Mouse (Mus musculus) embryonic facial prominence, embryonic 15.5 days (tissue): ENCODE measurements at regions not wholly inside any gene's neighbourhood (a gene's known extent, or its start where the extent isn't known, plus 50 kb on each side); places are given as distances from the start of the nearest gene placed in this dataset.

ENCODE experiments used
- ATAC-seq: fragments of 200-750 bp; cut with Nextera tagmentation; 2 replicates; pipeline ENCODE4 v1.8.0; 2017; ENCODE audit warnings: low read depth, moderate TSS enrichment; ENCODE audit not compliant: insufficient number of reproducible peaks, low FRiP score, low TSS enrichment
- H3K27ac ChIP-seq: fragments of 300-500 bp; sonication (generic); replicated peaks from 2 replicates; pipeline ENCODE4 v1.5.1; 2015; ENCODE audit warnings: mild to moderate bottlenecking, inconsistent platforms
- H3K27me3 ChIP-seq: fragments of 300-500 bp; sonication (generic); 2 replicates; pipeline ENCODE4 v1.6.1; 2015; ENCODE audit warnings: inconsistent platforms
- H3K36me3 ChIP-seq: fragments of 300-500 bp; sonication (generic); 2 replicates; pipeline ENCODE4 v1.6.1; 2015; ENCODE audit warnings: mild to moderate bottlenecking, inconsistent platforms
- H3K4me1 ChIP-seq: fragments of 300-500 bp; sonication (generic); 2 replicates; pipeline ENCODE4 v1.6.1; 2015; ENCODE audit warnings: inconsistent platforms
- H3K4me2 ChIP-seq: fragments of 300-500 bp; sonication (generic); replicated peaks from 2 replicates; pipeline ENCODE4 v1.6.1; 2015; ENCODE audit warnings: mild to moderate bottlenecking, inconsistent platforms
- H3K4me3 ChIP-seq: fragments of 300-500 bp; sonication (generic); replicated peaks from 2 replicates; pipeline ENCODE4 v1.5.1; 2015; ENCODE audit warnings: mild to moderate bottlenecking, inconsistent platforms
- H3K9ac ChIP-seq: fragments of 300-500 bp; sonication (generic); 2 replicates; pipeline ENCODE4 v1.6.1; 2015; ENCODE audit warnings: inconsistent platforms
- H3K9me3 ChIP-seq: fragments of 300-500 bp; sonication (generic); replicated peaks from 2 replicates; pipeline ENCODE4 v1.6.1; 2016; ENCODE audit warnings: inconsistent platforms
- WGBS: fragments of 180-500 bp; shearing (Covaris S2); methylation state at CpG from one replicate; pipeline ENCODE4 v1.1.7; 2015; 5-methylcytosine and 5-hydroxymethylcytosine counted together

DNA sequence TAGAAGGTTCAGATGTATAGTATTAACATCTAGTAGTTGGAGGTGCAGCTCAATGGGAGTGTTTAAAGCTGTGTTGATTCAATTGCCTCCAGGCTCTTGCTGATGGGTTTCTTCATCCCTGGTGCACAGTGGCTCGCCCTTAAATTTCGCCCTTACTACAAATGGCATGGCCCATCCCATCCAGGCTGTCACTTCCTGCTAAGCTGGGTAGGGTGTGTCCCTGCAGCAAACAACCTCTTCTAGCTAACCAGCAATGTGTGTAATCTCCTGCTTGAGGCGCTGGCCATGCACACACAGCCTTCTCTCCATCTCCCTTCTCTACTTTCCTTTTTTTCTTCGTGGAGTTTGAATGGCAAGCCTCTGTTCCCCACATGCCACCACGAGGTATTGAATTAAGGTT is 238.1 kb upstream of the Id2 start:
- Histone ChIP-seq H3K4me2 (no peak overlapping the region), H3K9me3 (no peaks in the 10 kb centered on the region), H3K4me3 (no peak overlapping the region), H3K4me1 (peaks cover 14% of the 10 kb centered on the region), H3K9ac (no peak overlapping the region), H3K27ac (0 out of 2 replicates have a peak overlapping the region, but pooled peaks have one; percentile 35), H3K36me3 (no peaks in the 10 kb centered on the region), H3K27me3 (no peaks in the 10 kb centered on the region)
- WGBS, result 72% methylated on average over 5 of the region's 5 CpGs
- no peak for ATAC-seq

DNA sequence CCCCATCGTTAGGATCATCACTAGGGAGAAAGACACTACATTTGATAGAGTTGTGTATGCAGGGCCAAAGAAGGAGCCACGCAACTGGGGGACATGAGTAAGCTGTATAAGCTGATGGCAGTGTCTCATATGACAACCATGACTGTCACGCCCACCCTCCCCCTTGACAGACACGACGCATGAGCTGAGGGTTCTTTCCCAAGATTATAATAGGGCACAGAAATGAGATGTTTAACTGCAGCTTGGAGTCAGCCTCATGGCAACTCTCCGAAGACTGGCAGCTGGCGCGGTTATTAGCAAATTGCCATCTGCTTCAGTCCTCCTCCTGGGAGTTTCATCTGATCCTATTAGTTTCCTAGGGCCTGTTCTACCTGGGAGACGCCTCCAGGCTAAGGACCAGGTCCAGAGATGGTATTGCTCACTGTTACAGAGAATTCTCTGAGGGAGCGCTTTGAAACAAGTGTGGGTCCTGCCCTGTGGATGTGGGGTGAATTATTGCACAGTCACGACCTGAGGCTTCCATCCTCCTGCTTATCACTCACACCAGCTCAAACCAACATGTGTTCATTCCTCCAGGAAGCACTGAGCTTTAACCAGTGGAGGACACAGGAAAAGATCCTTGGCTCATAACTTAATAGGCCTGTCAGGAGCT is 235.6 kb upstream of the Id2 start:
- no peaks in the 10 kb centered on the region for H3K36me3 ChIP-seq
- peak; percentile 54; the same call in 1 of the 2 replicates for ATAC-seq
- no peak overlapping the region for H3K4me3 ChIP-seq
- 69% methylated on average over 11 of the region's 11 CpGs for WGBS
- H3K27me3 ChIP-seq, result no peaks in the 10 kb centered on the region
- H3K27ac ChIP-seq, result no peak overlapping the region
- H3K9ac ChIP-seq, result no peak overlapping the region
- H3K4me1 ChIP-seq, result peaks cover 14% of the 10 kb centered on the region
- H3K4me2 ChIP-seq, result no peak overlapping the region
- H3K9me3 ChIP-seq, result no peaks in the 10 kb centered on the region

DNA sequence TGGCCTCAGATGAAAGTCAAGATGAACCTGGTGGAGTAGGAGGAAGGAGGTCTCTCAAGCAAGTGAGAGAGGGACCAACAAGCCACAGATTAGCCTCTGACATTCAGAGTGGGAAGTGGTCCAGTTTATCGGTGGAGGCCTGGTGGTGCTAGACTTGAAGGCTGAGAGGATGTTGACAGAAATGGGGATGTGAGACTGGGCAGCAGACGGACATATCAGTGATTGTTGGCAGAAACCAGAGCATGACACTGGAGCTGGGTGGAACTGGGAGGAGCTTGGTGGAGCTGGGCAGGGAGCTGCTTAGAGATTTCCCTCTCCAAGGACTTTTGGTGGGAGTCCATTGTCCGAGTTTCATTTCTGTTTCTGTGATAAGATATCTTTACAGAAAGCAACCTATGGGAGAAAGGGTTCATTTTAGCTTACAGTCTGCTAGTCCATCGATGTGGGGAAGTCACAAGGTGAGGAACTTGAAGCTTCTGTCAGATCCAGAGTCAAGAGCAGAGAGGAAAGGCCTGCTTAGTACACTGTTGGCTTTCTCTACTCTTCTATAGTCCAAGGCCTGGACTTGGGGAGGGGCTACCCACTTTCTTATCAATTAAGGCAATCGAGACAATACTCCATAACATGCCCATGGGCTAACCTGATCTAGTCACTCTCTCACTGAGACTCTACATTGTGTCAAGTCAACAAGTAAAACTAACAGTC is 233.2 kb upstream of the Id2 start:
- Histone ChIP-seq H3K9ac (no peak overlapping the region), H3K27me3 (no peaks in the 10 kb centered on the region), H3K36me3 (no peaks in the 10 kb centered on the region), H3K27ac (no peak overlapping the region), H3K4me2 (no peak overlapping the region), H3K4me3 (no peak overlapping the region), H3K4me1 (peaks cover 4% of the 10 kb centered on the region; the same call in 1 of the 2 replicates), H3K9me3 (no peaks in the 10 kb centered on the region)
- WGBS, result 80% methylated on average over 5 of the region's 5 CpGs
- no peak for ATAC-seq

DNA sequence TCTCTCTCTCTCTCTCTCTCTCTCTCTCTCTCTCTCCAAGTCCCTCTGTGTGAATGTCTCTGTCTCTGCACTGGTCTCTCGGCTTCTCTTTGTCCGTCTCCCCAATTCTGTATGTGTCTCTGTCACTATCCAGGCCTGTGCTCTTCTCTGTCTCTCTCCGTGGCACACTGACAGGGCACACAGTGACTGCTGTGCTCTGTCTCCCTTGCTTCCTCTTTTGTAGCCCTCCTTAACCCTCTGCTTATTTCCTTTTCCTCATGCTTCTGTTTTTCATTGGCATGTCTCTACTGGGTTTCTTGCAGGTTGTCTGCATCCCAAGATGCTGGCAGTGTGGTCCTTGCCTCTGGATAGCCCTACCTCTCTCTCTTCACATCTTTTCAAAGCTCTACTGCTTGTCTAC is 229.0 kb upstream of the Id2 start:
- Histone ChIP-seq H3K4me1 (no peaks in the 10 kb centered on the region), H3K36me3 (no peaks in the 10 kb centered on the region), H3K9me3 (no peaks in the 10 kb centered on the region), H3K9ac (no peak overlapping the region), H3K27ac (no peak overlapping the region), H3K4me3 (no peak overlapping the region), H3K27me3 (no peaks in the 10 kb centered on the region), H3K4me2 (no peak overlapping the region)
- ATAC-seq, result no peak
- WGBS, result 82% methylated on average over 3 of the region's 3 CpGs

DNA sequence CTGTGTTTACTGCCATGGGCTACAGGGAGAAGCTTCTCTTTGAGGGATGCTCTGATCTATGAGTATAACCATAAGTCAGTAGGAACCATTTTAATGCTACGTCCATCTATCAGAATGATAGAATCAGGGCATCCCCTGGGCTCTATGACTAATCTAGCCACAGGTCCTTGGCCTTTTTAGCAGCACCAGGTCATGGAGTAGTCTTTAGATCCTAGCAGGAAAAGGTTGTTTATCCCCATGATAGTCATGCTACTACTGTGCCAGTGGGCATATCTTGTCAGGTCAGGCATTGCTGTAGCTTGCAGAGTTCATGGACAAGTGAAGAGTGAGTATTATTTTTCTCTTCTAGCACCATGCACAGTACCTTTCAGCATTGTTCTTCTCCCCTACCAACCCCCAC is 226.2 kb upstream of the Id2 start:
- H3K36me3 ChIP-seq, result no peaks in the 10 kb centered on the region
- H3K9me3 ChIP-seq, result no peaks in the 10 kb centered on the region
- no peaks in the 10 kb centered on the region for H3K4me1 ChIP-seq
- WGBS, result 88% methylated on average over 1 of the region's 1 CpGs
- no peak overlapping the region for H3K4me3 ChIP-seq
- no peak for ATAC-seq
- no peak overlapping the region for H3K4me2 ChIP-seq
- no peak overlapping the region for H3K27ac ChIP-seq
- H3K27me3 ChIP-seq, result no peaks in the 10 kb centered on the region
- no peak overlapping the region for H3K9ac ChIP-seq

DNA sequence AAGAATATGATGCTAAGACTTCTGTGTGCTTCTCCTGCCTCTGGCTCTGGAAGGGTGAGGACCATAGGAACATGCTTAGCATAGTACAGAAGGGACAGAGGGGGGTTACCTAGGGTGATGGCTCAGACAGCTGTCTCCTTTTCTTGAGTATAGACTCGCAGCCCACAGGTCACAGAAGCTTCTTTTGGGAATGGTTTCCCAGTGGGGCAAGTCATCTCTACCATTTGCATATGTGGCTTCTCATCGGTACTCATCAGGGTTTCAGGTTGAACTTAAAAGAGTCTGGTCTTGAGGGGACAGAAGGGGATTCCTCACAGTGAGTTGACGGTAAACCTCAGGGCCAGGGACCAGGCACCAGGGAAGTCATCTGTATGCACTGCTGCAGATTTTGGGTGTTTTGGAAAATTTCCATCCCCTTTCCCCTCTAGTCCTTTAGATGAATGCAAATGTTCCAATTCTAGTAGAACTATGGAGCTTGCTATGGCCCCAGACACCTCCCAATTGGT is 223.4 kb upstream of the Id2 start:
- no peaks in the 10 kb centered on the region for H3K36me3 ChIP-seq
- H3K27me3 ChIP-seq, result no peaks in the 10 kb centered on the region
- no peaks in the 10 kb centered on the region for H3K9me3 ChIP-seq
- no peak overlapping the region for H3K4me2 ChIP-seq
- no peak for ATAC-seq
- no peaks in the 10 kb centered on the region for H3K4me1 ChIP-seq
- no peak overlapping the region for H3K4me3 ChIP-seq
- 89% methylated on average over 3 of the region's 3 CpGs for WGBS
- no peak overlapping the region for H3K27ac ChIP-seq
- no peak overlapping the region for H3K9ac ChIP-seq

DNA sequence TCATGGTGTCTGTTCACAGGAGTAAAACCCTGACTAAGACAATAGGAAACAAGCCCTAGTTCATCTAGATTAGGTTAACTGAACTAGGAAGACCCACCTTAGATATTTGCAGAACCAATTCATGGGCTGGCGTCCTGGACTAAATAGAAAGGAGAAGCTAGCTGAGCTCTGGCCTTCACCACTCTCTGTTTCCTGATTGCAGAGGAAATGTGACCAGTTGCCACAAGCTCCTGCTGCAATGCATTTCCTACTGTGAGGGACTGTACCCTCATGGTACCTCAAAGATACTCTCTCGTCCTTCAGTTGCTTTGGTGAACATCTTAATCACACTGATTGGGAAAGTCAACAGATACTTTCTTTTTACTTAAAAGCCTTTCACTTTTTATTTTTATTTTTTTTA is 222.9 kb upstream of the Id2 start:
- Histone ChIP-seq H3K9ac (no peak overlapping the region), H3K4me3 (no peak overlapping the region), H3K36me3 (no peaks in the 10 kb centered on the region), H3K27ac (no peak overlapping the region), H3K4me1 (no peaks in the 10 kb centered on the region), H3K27me3 (no peaks in the 10 kb centered on the region), H3K4me2 (no peak overlapping the region), H3K9me3 (no peaks in the 10 kb centered on the region)
- 87% methylated on average over 2 of the region's 2 CpGs for WGBS
- no peak for ATAC-seq

DNA sequence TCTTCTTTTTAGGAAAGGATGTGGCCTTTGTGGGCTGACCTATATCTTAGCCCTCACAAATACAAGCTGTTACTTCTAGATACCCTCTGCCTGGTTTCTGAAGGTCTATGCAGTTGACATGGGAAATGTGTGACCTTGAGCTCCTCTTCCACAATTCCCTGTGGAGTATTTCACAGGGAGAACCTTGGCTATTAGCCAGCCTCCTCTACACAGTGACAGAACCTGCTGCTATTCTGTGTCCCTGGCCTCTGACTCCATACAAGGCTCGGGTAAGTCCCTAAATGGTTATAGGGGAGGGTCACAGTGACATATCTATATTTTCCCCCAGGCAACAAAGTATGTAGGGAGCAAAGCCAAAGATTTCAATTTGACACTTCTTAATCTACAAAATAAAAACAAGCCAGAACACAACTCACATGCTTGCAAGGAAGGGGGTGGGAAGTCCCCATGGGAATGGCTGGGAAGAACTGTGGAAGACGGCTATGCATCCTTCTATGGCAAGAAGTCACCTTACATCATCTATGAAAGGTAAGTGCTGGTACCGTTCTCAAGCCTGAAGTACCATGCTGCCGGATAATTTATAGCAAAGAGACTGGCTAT is 221.2 kb upstream of the Id2 start:
- H3K27ac ChIP-seq, result no peak overlapping the region
- no peaks in the 10 kb centered on the region for H3K9me3 ChIP-seq
- no peak for ATAC-seq
- 63% methylated on average over 4 of the region's 4 CpGs for WGBS
- H3K36me3 ChIP-seq, result no peaks in the 10 kb centered on the region
- no peak overlapping the region for H3K4me2 ChIP-seq
- H3K4me1 ChIP-seq, result no peaks in the 10 kb centered on the region
- H3K4me3 ChIP-seq, result no peak overlapping the region
- H3K27me3 ChIP-seq, result no peaks in the 10 kb centered on the region
- H3K9ac ChIP-seq, result no peak overlapping the region

DNA sequence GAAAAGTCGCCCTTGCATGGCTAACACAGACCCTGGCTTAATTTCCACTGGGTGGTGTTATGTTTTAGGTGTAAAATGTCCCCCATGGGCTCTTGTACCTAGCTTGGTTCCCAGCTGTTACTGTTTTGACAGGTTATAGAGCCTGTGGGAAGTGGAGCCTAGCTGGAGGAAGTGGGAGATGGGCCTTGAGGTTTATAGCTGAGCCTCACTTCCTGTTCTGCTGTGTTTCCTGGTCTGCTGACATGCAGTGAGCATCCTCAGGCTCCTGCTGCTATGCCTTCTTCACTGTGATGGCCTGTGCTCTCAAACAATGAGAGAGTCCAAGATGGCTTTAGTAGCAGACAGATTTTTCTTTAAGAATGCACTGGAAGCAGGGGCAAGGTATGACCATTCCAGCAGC is 219.0 kb upstream of the Id2 start:
- Histone ChIP-seq H3K4me2 (no peak overlapping the region), H3K9me3 (no peaks in the 10 kb centered on the region), H3K4me3 (no peak overlapping the region), H3K27ac (no peak overlapping the region), H3K36me3 (no peaks in the 10 kb centered on the region), H3K4me1 (no peaks in the 10 kb centered on the region), H3K27me3 (no peaks in the 10 kb centered on the region), H3K9ac (no peak overlapping the region)
- ATAC-seq, result no peak
- 69% methylated on average over 1 of the region's 1 CpGs for WGBS

DNA sequence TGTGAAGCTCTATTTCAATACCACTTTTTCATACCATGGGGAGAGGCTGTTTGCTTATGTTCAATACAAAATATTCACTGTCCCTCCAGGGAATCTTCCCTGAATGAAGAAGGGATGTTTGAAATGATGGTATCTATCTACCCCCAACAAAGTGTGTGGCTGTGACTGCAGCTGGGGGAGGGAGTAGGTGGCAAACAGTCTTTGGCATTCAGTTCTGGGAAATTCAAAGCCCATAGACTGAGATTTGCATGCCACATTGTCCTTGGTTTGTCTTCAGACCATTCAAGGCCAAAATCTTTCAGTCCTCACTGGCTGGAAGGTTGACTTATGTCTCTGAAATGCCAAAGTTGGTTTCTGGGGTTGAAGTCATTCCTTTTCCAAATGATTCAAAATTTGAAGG is 216.3 kb upstream of the Id2 start:
- Histone ChIP-seq H3K9me3 (no peaks in the 10 kb centered on the region), H3K4me2 (no peak overlapping the region), H3K4me1 (peaks cover 6% of the 10 kb centered on the region; the same call in 1 of the 2 replicates), H3K27ac (no peak overlapping the region), H3K9ac (no peak overlapping the region), H3K36me3 (no peaks in the 10 kb centered on the region), H3K4me3 (no peak overlapping the region), H3K27me3 (no peaks in the 10 kb centered on the region)
- no peak for ATAC-seq

DNA sequence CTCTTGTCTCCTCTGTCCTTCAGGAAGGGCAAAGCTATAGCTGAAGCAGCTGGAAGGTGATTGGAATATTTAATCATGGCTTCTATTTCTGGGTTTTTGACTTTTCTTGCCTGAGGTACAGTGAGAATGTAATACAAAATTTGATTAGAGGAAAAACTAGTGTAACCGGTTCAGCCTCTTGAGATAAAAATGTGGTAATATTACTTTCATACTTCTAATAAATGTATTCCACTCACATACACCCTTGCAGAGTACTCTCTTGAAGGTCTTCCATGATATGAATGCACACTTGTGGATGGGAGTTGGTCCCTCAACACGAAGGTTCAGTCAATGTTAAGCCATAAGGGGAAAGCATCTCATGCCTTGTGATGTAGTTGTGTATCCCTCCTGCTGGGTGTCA is 215.4 kb upstream of the Id2 start:
- no peak overlapping the region for H3K9ac ChIP-seq
- no peaks in the 10 kb centered on the region for H3K9me3 ChIP-seq
- 78% methylated on average over 2 of the region's 2 CpGs for WGBS
- H3K27ac ChIP-seq, result no peak overlapping the region
- no peak for ATAC-seq
- peaks cover 6% of the 10 kb centered on the region; the same call in 1 of the 2 replicates for H3K4me1 ChIP-seq
- no peaks in the 10 kb centered on the region for H3K36me3 ChIP-seq
- H3K4me2 ChIP-seq, result no peak overlapping the region
- H3K4me3 ChIP-seq, result no peak overlapping the region
- no peaks in the 10 kb centered on the region for H3K27me3 ChIP-seq
